Comparison of ENCODE assay signal across 8 mouse cellular contexts in genomic region chr3:52644178-52645128, GRCm38 (mm10).
A peak's percentile ranks its signal among the peaks of the same experiment; 100 is the strongest.
DNase-seq lines count a peak whose midpoint lies in the region; ATAC-seq and TF ChIP-seq lines count a peak whose summit lies in the region.

No protein-coding gene starts in this region.

- H3K36me3 ChIP-seq in kidney, adult 2 months (ENCODE audit: control insufficient read depth, insufficient read depth, low read length) = no peaks in the 10 kb centered on the region
- no peaks in the 10 kb centered on the region for H3K36me3 ChIP-seq in forebrain, embryonic 12.5 days (replicated peaks)
- no peaks in the 10 kb centered on the region for H3K36me3 ChIP-seq in midbrain, embryonic 11.5 days (ENCODE audit: control insufficient read depth, insufficient read depth, low read length)
- no peaks in the 10 kb centered on the region for H3K36me3 ChIP-seq in heart, embryonic 12.5 days

- H3K27ac ChIP-seq in kidney, adult 2 months (ENCODE audit: insufficient read depth, low read depth, low read length) = no peak overlapping the region
- peak overlapping the region; percentile 75 for H3K27ac ChIP-seq in forebrain, embryonic 12.5 days
- peak overlapping the region; percentile 58 for H3K27ac ChIP-seq in midbrain, embryonic 11.5 days (ENCODE audit: low read depth, low read length)
- no peak overlapping the region for H3K27ac ChIP-seq in heart, embryonic 12.5 days (ENCODE audit: poor library complexity, severe bottlenecking)

- peak overlapping the region; percentile 19 for H3K4me2 ChIP-seq in forebrain, embryonic 12.5 days
- no peak overlapping the region; the same call in 1 of the 2 replicates for H3K4me2 ChIP-seq in midbrain, embryonic 11.5 days
- no peak overlapping the region for H3K4me2 ChIP-seq in heart, embryonic 12.5 days

- no peaks in the 10 kb centered on the region for H3K4me1 ChIP-seq in kidney, adult 2 months (ENCODE audit: control insufficient read depth, insufficient read depth, low read length)
- H3K4me1 ChIP-seq in forebrain, embryonic 12.5 days = peaks cover 32% of the 10 kb centered on the region
- peaks cover 19% of the 10 kb centered on the region for H3K4me1 ChIP-seq in midbrain, embryonic 11.5 days (ENCODE audit: control insufficient read depth, insufficient read depth, low read length)
- peaks cover 14% of the 10 kb centered on the region; the same call in 1 of the 2 replicates for H3K4me1 ChIP-seq in heart, embryonic 12.5 days (replicated peaks)

- DNase-seq in kidney, postnatal 10 days = peak; percentile 42
- DNase-seq in kidney, adult 2 months = no peak
- DNase-seq in T-cell, adult 2 months (ENCODE audit: low spot score) = peak; percentile 64
- peak; percentile 94 for DNase-seq in midbrain, embryonic 11.5 days (ENCODE audit: low spot score, missing footprints)
- no peak for DNase-seq in ovary, postnatal 10 days (ENCODE audit: low spot score)

- H3K9ac ChIP-seq in forebrain, embryonic 12.5 days = 0 out of 2 replicates have a peak overlapping the region, but pooled peaks have one; percentile 25
- peak overlapping the region; percentile 51 for H3K9ac ChIP-seq in midbrain, embryonic 11.5 days (ENCODE audit: low read length)
- H3K9ac ChIP-seq in heart, embryonic 12.5 days = no peak overlapping the region

- ATAC-seq in forebrain, embryonic 12.5 days (ENCODE audit: low FRiP score) = peak; percentile 65
- peak; percentile 82 for ATAC-seq in midbrain, embryonic 11.5 days (ENCODE audit: low FRiP score)
- ATAC-seq in activated CD4-positive, CD25-positive, alpha-beta regulatory T cell, adult 4 months = no peak
- no peak for ATAC-seq in heart, embryonic 12.5 days (ENCODE audit: insufficient number of reproducible peaks, low FRiP score)

- WGBS in kidney, adult 2 months = 49% methylated on average over 16 of the region's 16 CpGs
- 15% methylated on average over 16 of the region's 16 CpGs for WGBS in forebrain, embryonic 12.5 days
- WGBS in midbrain, embryonic 11.5 days = 21% methylated on average over 16 of the region's 16 CpGs
- 36% methylated on average over 16 of the region's 16 CpGs for WGBS in heart, embryonic 12.5 days

- no peak for TF ChIP-seq CTCF in kidney, adult 2 months (conservative IDR thresholded peaks at IDR 0.05; ENCODE audit: insufficient read depth, insufficient read length, low read depth, low read length)

- no peaks in the 10 kb centered on the region for H3K9me3 ChIP-seq in forebrain, embryonic 12.5 days
- no peaks in the 10 kb centered on the region for H3K9me3 ChIP-seq in midbrain, embryonic 11.5 days (ENCODE audit: control insufficient read depth, low read length)
- H3K9me3 ChIP-seq in heart, embryonic 12.5 days (replicated peaks) = no peaks in the 10 kb centered on the region

- no peaks in the 10 kb centered on the region for H3K27me3 ChIP-seq in kidney, adult 2 months (replicated peaks; ENCODE audit: control insufficient read depth, insufficient read depth, low read length)
- H3K27me3 ChIP-seq in forebrain, embryonic 12.5 days = 0 out of 2 replicates have a peak, but pooled peaks cover 5% of the 10 kb centered on the region
- H3K27me3 ChIP-seq in midbrain, embryonic 11.5 days (ENCODE audit: control insufficient read depth, insufficient read depth, low read length) = no peaks in the 10 kb centered on the region; the same call in 1 of the 2 replicates
- no peaks in the 10 kb centered on the region for H3K27me3 ChIP-seq in heart, embryonic 12.5 days (replicated peaks)

- no peak for TF ChIP-seq POLR2A in kidney, adult 2 months (IDR thresholded peaks at IDR 0.05; ENCODE audit: low read depth, low read length)

- H3K4me3 ChIP-seq in kidney, adult 2 months (ENCODE audit: insufficient read depth, low read depth, low read length) = no peak overlapping the region
- no peak overlapping the region for H3K4me3 ChIP-seq in forebrain, embryonic 12.5 days (replicated peaks)
- H3K4me3 ChIP-seq in midbrain, embryonic 11.5 days (ENCODE audit: low read depth, low read length) = no peak overlapping the region
- H3K4me3 ChIP-seq in heart, embryonic 12.5 days = no peak overlapping the region

Comparison
In these comparisons a context has a peak if more than half of its experiments do, and no peak if none do; other contexts are left out.
1. DNase-seq: peak in kidney, postnatal 10 days (single experiment), T-cell, adult 2 months (single experiment) and midbrain, embryonic 11.5 days (single experiment); none in kidney, adult 2 months (single experiment) and ovary, postnatal 10 days (single experiment).
2. H3K27ac ChIP-seq: peak in forebrain, embryonic 12.5 days (single experiment) and midbrain, embryonic 11.5 days (single experiment); none in kidney, adult 2 months (single experiment) and heart, embryonic 12.5 days (single experiment).
3. ATAC-seq: peak in forebrain, embryonic 12.5 days (single experiment) and midbrain, embryonic 11.5 days (single experiment); none in activated CD4-positive, CD25-positive, alpha-beta regulatory T cell, adult 4 months (single experiment) and heart, embryonic 12.5 days (single experiment).